8 mouse cellular contexts compared by ENCODE assay signal in the genomic region with DNA sequence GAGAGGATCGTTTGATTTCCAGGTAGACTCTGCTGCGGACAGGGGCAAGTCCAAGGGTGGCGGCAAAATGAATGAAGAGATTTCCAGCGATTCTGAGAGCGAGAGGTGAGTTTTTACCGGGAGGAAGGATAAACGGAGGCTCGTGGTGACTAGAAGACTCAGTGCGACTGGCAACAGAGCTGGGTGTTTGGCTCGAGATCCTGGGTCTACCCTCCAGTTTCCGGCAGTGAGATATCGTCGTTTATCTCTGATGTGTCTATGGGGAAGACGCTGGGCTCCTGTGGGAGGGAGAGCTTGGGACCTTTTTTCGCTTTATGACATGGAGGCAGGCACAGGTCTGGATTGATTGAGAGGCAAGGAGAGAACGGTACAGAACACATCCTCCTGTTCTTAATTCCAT. TPM values are rescaled to one million over a fixed set of nuclear protein-coding genes. Genes with fewer than 3 reads are reported as not detected.
DNase-seq lines count a peak whose midpoint lies in the region; ATAC-seq and TF ChIP-seq lines count a peak whose summit lies in the region.

No protein-coding gene starts in this region.

- H3K27ac ChIP-seq in ES-E14 (ENCODE audit: insufficient read depth, low read depth, low read length, poor library complexity, severe bottlenecking): no peak overlapping the region
- H3K27ac ChIP-seq in forebrain, embryonic 11.5 days (ENCODE audit: low read depth, low read length): no peak overlapping the region
- H3K27ac ChIP-seq in limb, embryonic 13.5 days: peak overlapping the region; percentile 10; the same call in 1 of the 2 replicates
- peak overlapping the region; percentile 37; the same call in 1 of the 2 replicates for H3K27ac ChIP-seq in neural tube, embryonic 15.5 days (replicated peaks)

- H3K4me2 ChIP-seq in forebrain, embryonic 11.5 days (ENCODE audit: low read depth, low read length, severe bottlenecking): peak overlapping the region; percentile 76
- peak overlapping the region; percentile 97 for H3K4me2 ChIP-seq in limb, embryonic 13.5 days (replicated peaks)
- H3K4me2 ChIP-seq in neural tube, embryonic 15.5 days: peak overlapping the region; percentile 96

- ATAC-seq in forebrain, embryonic 11.5 days (replicated peaks; ENCODE audit: low FRiP score): no peak
- no peak for ATAC-seq in limb, embryonic 13.5 days (ENCODE audit: low FRiP score, low read depth)
- no peak for ATAC-seq in neural tube, embryonic 15.5 days (ENCODE audit: low FRiP score)

- in situ Hi-C loops in ES-E14 (cut with MboI; ENCODE audit: low sequenced_read_pairs in 2 of 2, unreplicated experiment in 2 of 2): no loop called here

- peak overlapping the region; percentile 76 to 86 for H3K4me3 ChIP-seq in ES-E14 (ENCODE audit: insufficient read depth in 1 of 2, low read depth in 1 of 2, low read length in 2 of 2, poor library complexity in 1 of 2, severe bottlenecking in 1 of 2)
- peak overlapping the region; percentile 70 for H3K4me3 ChIP-seq in forebrain, embryonic 11.5 days (ENCODE audit: low read depth, low read length)
- H3K4me3 ChIP-seq in limb, embryonic 13.5 days: peak overlapping the region; percentile 79
- peak overlapping the region; percentile 89 for H3K4me3 ChIP-seq in neural tube, embryonic 15.5 days (replicated peaks)

- H3K36me3 ChIP-seq in ES-E14 (ENCODE audit: control insufficient read depth, insufficient read depth, low read length, poor library complexity, severe bottlenecking): peaks cover 27% of the 10 kb centered on the region
- H3K36me3 ChIP-seq in forebrain, embryonic 11.5 days (ENCODE audit: control insufficient read depth, insufficient read depth, low read length): no peaks in the 10 kb centered on the region; the same call in 1 of the 2 replicates
- peaks cover 29% of the 10 kb centered on the region for H3K36me3 ChIP-seq in limb, embryonic 13.5 days
- H3K36me3 ChIP-seq in neural tube, embryonic 15.5 days: peaks cover 19% of the 10 kb centered on the region

- no peaks in the 10 kb centered on the region for H3K9me3 ChIP-seq in ES-E14 (ENCODE audit: control insufficient read depth, insufficient read depth, low read depth, low read length)
- no peaks in the 10 kb centered on the region for H3K9me3 ChIP-seq in forebrain, embryonic 11.5 days (ENCODE audit: control insufficient read depth, low read length)
- H3K9me3 ChIP-seq in limb, embryonic 13.5 days: no peaks in the 10 kb centered on the region
- no peaks in the 10 kb centered on the region for H3K9me3 ChIP-seq in neural tube, embryonic 15.5 days (replicated peaks)

- DNase-seq in kidney, postnatal 10 days: peak; percentile 7
- DNase-seq in kidney, adult 18-20 months: no peak
- DNase-seq in ES-E14 (ENCODE audit: low read depth, low spot score): no peak
- DNase-seq in forebrain, embryonic 11.5 days (ENCODE audit: low spot score): no peak
- DNase-seq in cerebellum, adult 11 months: no peak
- no peak for DNase-seq in natural killer cell, adult 2 months (ENCODE audit: low spot score in 2 of 2)

- H3K27me3 ChIP-seq in forebrain, embryonic 11.5 days (ENCODE audit: control insufficient read depth, insufficient read depth, low read length): no peaks in the 10 kb centered on the region
- H3K27me3 ChIP-seq in limb, embryonic 13.5 days: no peaks in the 10 kb centered on the region
- H3K27me3 ChIP-seq in neural tube, embryonic 15.5 days (replicated peaks): no peaks in the 10 kb centered on the region

- 7% methylated on average over 16 of the region's 16 CpGs for WGBS in forebrain, embryonic 11.5 days
- 4% methylated on average over 16 of the region's 16 CpGs for WGBS in limb, embryonic 13.5 days
- 5% methylated on average over 16 of the region's 16 CpGs for WGBS in neural tube, embryonic 15.5 days

- H3K9ac ChIP-seq in ES-E14 (ENCODE audit: insufficient read depth, low read depth, low read length, poor library complexity, severe bottlenecking): peak overlapping the region; percentile 86
- peak overlapping the region; percentile 64 for H3K9ac ChIP-seq in forebrain, embryonic 11.5 days (ENCODE audit: low read length)
- H3K9ac ChIP-seq in limb, embryonic 13.5 days: peak overlapping the region; percentile 80
- peak overlapping the region; percentile 62 for H3K9ac ChIP-seq in neural tube, embryonic 15.5 days (replicated peaks)

- H3K4me1 ChIP-seq in ES-E14 (ENCODE audit: control insufficient read depth in 2 of 2, insufficient read depth in 2 of 2, low read length in 2 of 2, poor library complexity in 1 of 2): peaks cover 5 to 15% of the 10 kb centered on the region in 2 experiments; a peak in 2 of 4 replicates
- peaks cover 12% of the 10 kb centered on the region for H3K4me1 ChIP-seq in forebrain, embryonic 11.5 days (replicated peaks; ENCODE audit: control insufficient read depth, insufficient read depth, low read length)
- H3K4me1 ChIP-seq in limb, embryonic 13.5 days: peaks cover 34% of the 10 kb centered on the region
- H3K4me1 ChIP-seq in neural tube, embryonic 15.5 days: peaks cover 44% of the 10 kb centered on the region

TF ChIP-seq in ES-E14, 5 proteins besides CTCF, POLR2A, EP300 and RAD21:
- TF ChIP-seq ZNF384 (IDR thresholded peaks at IDR 0.05; ENCODE audit: low read depth, low read length): no peak
- TF ChIP-seq ZC3H11A (IDR thresholded peaks at IDR 0.05; ENCODE audit: borderline replicate concordance, low read depth, low read length): no peak

RNA-seq across cellular contexts. Expression of gene Parp3, which starts 0.9 kb away (rescaled TPM):
- total RNA-seq in ES-E14 (2012; rRNA removed): 2.2 and 6.0 TPM in 2 replicates
- 1.2 TPM in 2 replicates for polyA plus RNA-seq in forebrain, embryonic 11.5 days (2014; fragmentation: Nextera tagmentation; extraction: Ambion mirVana)
- 2.9 and 3.7 TPM in 2 replicates for polyA plus RNA-seq in limb, embryonic 13.5 days (2015; fragmentation: Nextera tagmentation; extraction: Ambion mirVana)
- 0.86 and 3.6 TPM in 2 replicates for polyA plus RNA-seq in neural tube, embryonic 15.5 days (2015; fragmentation: Nextera tagmentation; extraction: Ambion mirVana)

RNA-seq across cellular contexts. Expression of gene Rrp9, which starts 1.9 kb away (rescaled TPM):
- 187 and 223 TPM in 2 replicates for total RNA-seq in ES-E14 (2012; rRNA removed)
- 56.5 and 63.7 TPM in 2 replicates for polyA plus RNA-seq in forebrain, embryonic 11.5 days (2014; fragmentation: Nextera tagmentation; extraction: Ambion mirVana)
- 49.0 and 50.2 TPM in 2 replicates for polyA plus RNA-seq in limb, embryonic 13.5 days (2015; fragmentation: Nextera tagmentation; extraction: Ambion mirVana)
- 46.4 and 47.8 TPM in 2 replicates for polyA plus RNA-seq in neural tube, embryonic 15.5 days (2015; fragmentation: Nextera tagmentation; extraction: Ambion mirVana)

RNA-seq across cellular contexts. Expression of gene Gpr62, which starts 11.9 kb away (rescaled TPM):
- total RNA-seq in ES-E14 (2012; rRNA removed): 0.22 and 0.58 TPM in 2 replicates
- 0.19 and 0.71 TPM in 2 replicates for polyA plus RNA-seq in forebrain, embryonic 11.5 days (2014; fragmentation: Nextera tagmentation; extraction: Ambion mirVana)
- 0.57 and 1.0 TPM in 2 replicates for polyA plus RNA-seq in limb, embryonic 13.5 days (2015; fragmentation: Nextera tagmentation; extraction: Ambion mirVana)
- 1.1 and 1.4 TPM in 2 replicates for polyA plus RNA-seq in neural tube, embryonic 15.5 days (2015; fragmentation: Nextera tagmentation; extraction: Ambion mirVana)

RNA-seq across cellular contexts. Expression of gene Iqcf1, which starts 22.1 kb away (rescaled TPM):
- total RNA-seq in ES-E14 (2012; rRNA removed): 1.7 TPM in 1 of 2 replicates, not detected in the other
- not detected in 2 replicates for polyA plus RNA-seq in forebrain, embryonic 11.5 days (2014; fragmentation: Nextera tagmentation; extraction: Ambion mirVana)
- not detected in 2 replicates for polyA plus RNA-seq in limb, embryonic 13.5 days (2015; fragmentation: Nextera tagmentation; extraction: Ambion mirVana)
- polyA plus RNA-seq in neural tube, embryonic 15.5 days (2015; fragmentation: Nextera tagmentation; extraction: Ambion mirVana): not detected in 2 replicates

RNA-seq across cellular contexts. Expression of gene Pcbp4, which starts 24.6 kb away (rescaled TPM):
- total RNA-seq in ES-E14 (2012; rRNA removed): 140 and 176 TPM in 2 replicates
- polyA plus RNA-seq in forebrain, embryonic 11.5 days (2014; fragmentation: Nextera tagmentation; extraction: Ambion mirVana): 300 and 309 TPM in 2 replicates
- polyA plus RNA-seq in limb, embryonic 13.5 days (2015; fragmentation: Nextera tagmentation; extraction: Ambion mirVana): 129 and 137 TPM in 2 replicates
- 185 and 222 TPM in 2 replicates for polyA plus RNA-seq in neural tube, embryonic 15.5 days (2015; fragmentation: Nextera tagmentation; extraction: Ambion mirVana)

Comparison
In these comparisons a context has a peak if more than half of its experiments do, and no peak if none do; other contexts are left out.
1. H3K27ac ChIP-seq: peak in limb, embryonic 13.5 days (single experiment) and neural tube, embryonic 15.5 days (single experiment); none in ES-E14 (single experiment) and forebrain, embryonic 11.5 days (single experiment).
2. Peak in every context shown above with its lines, with median percentiles within 50 percentile points of each other: H3K4me3 ChIP-seq, H3K9ac ChIP-seq and H3K4me2 ChIP-seq.